Comparison of ENCODE assay signal across 8 mouse cellular contexts in genomic region chr3:67375063-67375462, GRCm38 (mm10). TPM values are rescaled to one million over a fixed set of nuclear protein-coding genes. Genes with fewer than 3 reads are reported as not detected.
A peak's percentile ranks its signal among the peaks of the same experiment; 100 is the strongest.
DNase-seq lines count a peak whose midpoint lies in the region; ATAC-seq and TF ChIP-seq lines count a peak whose summit lies in the region.

Gene Gm17402 (minus strand): TSS chr3:67375163.

- H3K27me3 ChIP-seq in embryonic facial prominence, embryonic 15.5 days, result peaks cover 11% of the 10 kb centered on the region; the same call in 1 of the 2 replicates
- 0 out of 2 replicates have a peak, but pooled peaks cover 3% of the 10 kb centered on the region for H3K27me3 ChIP-seq in intestine, embryonic 16.5 days (replicated peaks; ENCODE audit: control insufficient read depth, insufficient read depth, low read length)
- peaks cover 32% of the 10 kb centered on the region for H3K27me3 ChIP-seq in neural tube, embryonic 13.5 days

- peak within 1 kb of the TSS; percentile 56 for H3K4me3 ChIP-seq in left cerebral cortex, adult 2 months
- H3K4me3 ChIP-seq in embryonic facial prominence, embryonic 15.5 days (replicated peaks), result peak within 1 kb of the TSS; percentile 55
- H3K4me3 ChIP-seq in intestine, embryonic 16.5 days (ENCODE audit: low read length), result peak within 1 kb of the TSS; percentile 53
- H3K4me3 ChIP-seq in neural tube, embryonic 13.5 days, result peak within 1 kb of the TSS; percentile 55

- DNase-seq in left cerebral cortex, adult 2 months (ENCODE audit: extremely low spot score in 1 of 2, low spot score in 2 of 2), result no peak
- DNase-seq in left cerebral cortex, adult 11 months (ENCODE audit: low spot score), result no peak
- DNase-seq in embryo, embryonic 9.5 days (ENCODE audit: extremely low spot score), result no peak
- DNase-seq in frontal cortex, adult 2 months (ENCODE audit: extremely low spot score in 1 of 2, low spot score in 1 of 2), result no peak
- DNase-seq in testis, postnatal 10 days (ENCODE audit: low spot score), result no peak

- H3K4me1 ChIP-seq in embryonic facial prominence, embryonic 15.5 days, result peaks cover 4% of the 10 kb centered on the region; the same call in 1 of the 2 replicates
- H3K4me1 ChIP-seq in intestine, embryonic 16.5 days (ENCODE audit: control insufficient read depth, insufficient read depth, low read length), result no peaks in the 10 kb centered on the region
- no peaks in the 10 kb centered on the region; the same call in 1 of the 2 replicates for H3K4me1 ChIP-seq in neural tube, embryonic 13.5 days (replicated peaks)

- peak within 1 kb of the TSS; percentile 84 for H3K4me2 ChIP-seq in embryonic facial prominence, embryonic 15.5 days (replicated peaks)
- peak within 1 kb of the TSS; percentile 91 for H3K4me2 ChIP-seq in intestine, embryonic 16.5 days (ENCODE audit: low read depth, low read length)
- peak within 1 kb of the TSS; percentile 89 for H3K4me2 ChIP-seq in neural tube, embryonic 13.5 days

- TF ChIP-seq CTCF in left cerebral cortex, adult 2 months (IDR thresholded peaks at IDR 0.05), result no peak

- H3K9me3 ChIP-seq in embryonic facial prominence, embryonic 15.5 days (replicated peaks), result no peaks in the 10 kb centered on the region
- H3K9me3 ChIP-seq in intestine, embryonic 16.5 days (ENCODE audit: control insufficient read depth, low read length), result no peaks in the 10 kb centered on the region
- no peaks in the 10 kb centered on the region for H3K9me3 ChIP-seq in neural tube, embryonic 13.5 days

- no peaks in the 10 kb centered on the region for H3K36me3 ChIP-seq in embryonic facial prominence, embryonic 15.5 days
- no peaks in the 10 kb centered on the region for H3K36me3 ChIP-seq in intestine, embryonic 16.5 days (ENCODE audit: control insufficient read depth, insufficient read depth, low read length)
- H3K36me3 ChIP-seq in neural tube, embryonic 13.5 days, result no peaks in the 10 kb centered on the region

- intact Hi-C loops in left cerebral cortex, adult 2 months (cut with DNase I), result no loop called here

- peak within 1 kb of the TSS; percentile 47; the same call in 1 of the 2 replicates for H3K9ac ChIP-seq in embryonic facial prominence, embryonic 15.5 days
- H3K9ac ChIP-seq in intestine, embryonic 16.5 days (ENCODE audit: low read depth, low read length), result peak within 1 kb of the TSS; percentile 61
- H3K9ac ChIP-seq in neural tube, embryonic 13.5 days, result peak within 1 kb of the TSS; percentile 75

- no peak for ATAC-seq in embryonic facial prominence, embryonic 15.5 days (ENCODE audit: insufficient number of reproducible peaks, low FRiP score, low TSS enrichment, low read depth)
- ATAC-seq in intestine, embryonic 16.5 days, result no peak
- no peak for ATAC-seq in neural tube, embryonic 13.5 days (ENCODE audit: low read depth)

- 44% methylated on average over 3 of the region's 3 CpGs for WGBS in embryonic facial prominence, embryonic 15.5 days
- WGBS in intestine, embryonic 16.5 days, result 45% methylated on average over 3 of the region's 3 CpGs
- 62% methylated on average over 3 of the region's 3 CpGs for WGBS in neural tube, embryonic 13.5 days

- H3K27ac ChIP-seq in left cerebral cortex, adult 2 months, result no peak within 1 kb of the TSS
- no peak within 1 kb of the TSS for H3K27ac ChIP-seq in embryonic facial prominence, embryonic 15.5 days (replicated peaks)
- no peak within 1 kb of the TSS for H3K27ac ChIP-seq in intestine, embryonic 16.5 days (ENCODE audit: low read length)
- no peak within 1 kb of the TSS for H3K27ac ChIP-seq in neural tube, embryonic 13.5 days (replicated peaks)

RNA-seq across cellular contexts. Expression of gene Gm17402, which starts in this region (rescaled TPM):
- not detected for total RNA-seq in left cerebral cortex, adult 2 months (2021)
- not detected in 2 replicates for polyA plus RNA-seq in embryonic facial prominence, embryonic 15.5 days (2015; fragmentation: Nextera tagmentation; extraction: Ambion mirVana)
- polyA plus RNA-seq in intestine, embryonic 16.5 days (2015; fragmentation: Nextera tagmentation; extraction: Ambion mirVana), result not detected in 2 replicates
- polyA plus RNA-seq in neural tube, embryonic 13.5 days (2015; fragmentation: Nextera tagmentation; extraction: Ambion mirVana), result not detected in 2 replicates
- polyA plus RNA-seq in frontal cortex, adult 2 months (2012; rRNA removed), result not detected in 2 replicates
